Mouse (Mus musculus) olfactory bulb, adult 2 months (tissue): ENCODE data around the gene Cfap73.

ENCODE experiments used
- CTCF ChIP-seq: fragments of 200-500 bp; IDR thresholded peaks from 2 replicates; pipeline ENCODE4 v1.5.1; 2012; ENCODE audit warnings: low read depth, mild to moderate bottlenecking, low read length, moderate library complexity; ENCODE audit not compliant: insufficient read depth
- POLR2A ChIP-seq: fragments of 200-500 bp; IDR thresholded peaks from 2 replicates; pipeline ENCODE4 v1.6.1; 2012; ENCODE audit warnings: mild to moderate bottlenecking, low read depth, low read length, moderate library complexity; ENCODE audit not compliant: insufficient read depth

- TF ChIP-seq CTCF (no peak), POLR2A (no peak)
Measured at GRCm38 (mm10) chr5:120664888-120665287, 30.9 kb upstream of the Cfap73 start.
